Mouse (Mus musculus): ENCODE data around the gene Zfp189. TPM values are rescaled to one million over a fixed set of nuclear protein-coding genes. Genes with fewer than 3 reads are reported as not detected.
"Not testable (repeated sequence)": the region's sequence is repeated elsewhere in the genome, so short reads cannot be mapped to it uniquely, and the experiment has no call there.

Gene Zfp189
- polyA plus RNA-seq (2014; fragmentation: Nextera tagmentation; extraction: Ambion mirVana): 14.3 and 16.0 TPM in 2 replicates

- DNase-seq (ENCODE audit: low spot score, missing footprints): peak; percentile 99
- Histone ChIP-seq H3K36me3 (ENCODE audit: control insufficient read depth, insufficient read depth, low read length) (0 out of 2 replicates have a peak, but pooled peaks cover 3% of the 10 kb centered on the region), H3K4me2 (peak within 1 kb of the TSS; percentile 62), H3K9ac (ENCODE audit: low read length) (peak within 1 kb of the TSS; percentile 82), H3K27ac (ENCODE audit: low read depth, low read length) (no peak within 1 kb of the TSS), H3K27me3 (ENCODE audit: control insufficient read depth, insufficient read depth, low read length) (no peaks in the 10 kb centered on the region), H3K4me1 (ENCODE audit: control insufficient read depth, insufficient read depth, low read length) (peaks cover 10% of the 10 kb centered on the region), H3K9me3 (ENCODE audit: control insufficient read depth, low read length) (no peaks in the 10 kb centered on the region), H3K4me3 (ENCODE audit: low read depth, low read length) (peak within 1 kb of the TSS; percentile 46)
- under 1% methylated on average over 41 of the region's 41 CpGs for WGBS
- peak; percentile 99 for ATAC-seq (ENCODE audit: low FRiP score)
Measured at GRCm38 (mm10) chr4:49520572-49521340, at the start of gene Zfp189, which contains the start of gene Mrpl50. Zfp189 (plus strand) TSS chr4:49521176. Mrpl50 (minus strand) TSS chr4:49521093.

- DNase-seq (ENCODE audit: low spot score, missing footprints) (no peak), ATAC-seq (ENCODE audit: low FRiP score) (no peak)
- H3K27ac ChIP-seq (ENCODE audit: low read depth, low read length): no peak within 1 kb of the TSS
- no peak within 1 kb of the TSS for H3K4me3 ChIP-seq (ENCODE audit: low read depth, low read length)
- H3K9ac ChIP-seq (ENCODE audit: low read length): no peak within 1 kb of the TSS
- no peak within 1 kb of the TSS for H3K4me2 ChIP-seq
- no peaks in the 10 kb centered on the region for H3K27me3 ChIP-seq (ENCODE audit: control insufficient read depth, insufficient read depth, low read length)
- no peaks in the 10 kb centered on the region for H3K9me3 ChIP-seq (ENCODE audit: control insufficient read depth, low read length)
- H3K36me3 ChIP-seq (ENCODE audit: control insufficient read depth, insufficient read depth, low read length): no peaks in the 10 kb centered on the region
- no peaks in the 10 kb centered on the region for H3K4me1 ChIP-seq (ENCODE audit: control insufficient read depth, insufficient read depth, low read length)
- 37% methylated on average over 3 of the region's 3 CpGs for WGBS
Measured at GRCm38 (mm10) chr4:49473435-49474100, 47.4 kb upstream of the Zfp189 start, which contains the start of gene Acnat1. Acnat1 (minus strand) TSS chr4:49473912.

GRCm38 (mm10) chr4:49474583-49474982, 46.4 kb upstream of the Zfp189 start:
- no peak overlapping the region for H3K4me2 ChIP-seq
- H3K36me3 ChIP-seq (ENCODE audit: control insufficient read depth, insufficient read depth, low read length): no peaks in the 10 kb centered on the region
- H3K4me3 ChIP-seq (ENCODE audit: low read depth, low read length): no peak overlapping the region
- no peaks in the 10 kb centered on the region for H3K27me3 ChIP-seq (ENCODE audit: control insufficient read depth, insufficient read depth, low read length)
- ATAC-seq (ENCODE audit: low FRiP score) (no peak), DNase-seq (ENCODE audit: low spot score, missing footprints) (no peak)
- H3K9me3 ChIP-seq (ENCODE audit: control insufficient read depth, low read length): no peaks in the 10 kb centered on the region
- H3K9ac ChIP-seq (ENCODE audit: low read length): no peak overlapping the region
- H3K4me1 ChIP-seq (ENCODE audit: control insufficient read depth, insufficient read depth, low read length): no peaks in the 10 kb centered on the region
- H3K27ac ChIP-seq (ENCODE audit: low read depth, low read length): no peak overlapping the region

- WGBS: 19% methylated on average over 19 of the region's 19 CpGs
- DNase-seq (ENCODE audit: low spot score, missing footprints) (peak; percentile 87), ATAC-seq (ENCODE audit: low FRiP score) (peak; percentile 83)
- no peaks in the 10 kb centered on the region for H3K36me3 ChIP-seq (ENCODE audit: control insufficient read depth, insufficient read depth, low read length)
- H3K27ac ChIP-seq (ENCODE audit: low read depth, low read length): no peak overlapping the region
- H3K27me3 ChIP-seq (ENCODE audit: control insufficient read depth, insufficient read depth, low read length): no peaks in the 10 kb centered on the region
- H3K9me3 ChIP-seq (ENCODE audit: control insufficient read depth, low read length): no peaks in the 10 kb centered on the region
- H3K4me3 ChIP-seq (ENCODE audit: low read depth, low read length): peak overlapping the region; percentile 13; the same call in 1 of the 2 replicates
- H3K4me1 ChIP-seq (ENCODE audit: control insufficient read depth, insufficient read depth, low read length): peaks cover 5% of the 10 kb centered on the region; the same call in 1 of the 2 replicates
- H3K9ac ChIP-seq (ENCODE audit: low read length): peak overlapping the region; percentile 38; the same call in 1 of the 2 replicates
- peak overlapping the region; percentile 43 for H3K4me2 ChIP-seq
Measured at GRCm38 (mm10) chr4:49478118-49478877, 42.7 kb upstream of the Zfp189 start.

GRCm38 (mm10) chr4:49479035-49479434, 41.9 kb upstream of the Zfp189 start:
- H3K4me3 ChIP-seq (ENCODE audit: low read depth, low read length); H3K9me3 ChIP-seq (ENCODE audit: control insufficient read depth, low read length); ATAC-seq (ENCODE audit: low FRiP score); H3K36me3 ChIP-seq (ENCODE audit: control insufficient read depth, insufficient read depth, low read length); H3K4me2 ChIP-seq; H3K4me1 ChIP-seq (ENCODE audit: control insufficient read depth, insufficient read depth, low read length); H3K27ac ChIP-seq (ENCODE audit: low read depth, low read length); H3K9ac ChIP-seq (ENCODE audit: low read length); H3K27me3 ChIP-seq (ENCODE audit: control insufficient read depth, insufficient read depth, low read length): not testable (repeated sequence)
- DNase-seq (ENCODE audit: low spot score, missing footprints): peak; percentile 81
- WGBS: 15% methylated on average over 2 of the region's 2 CpGs

- Histone ChIP-seq H3K27me3 (ENCODE audit: control insufficient read depth, insufficient read depth, low read length) (no peaks in the 10 kb centered on the region), H3K36me3 (ENCODE audit: control insufficient read depth, insufficient read depth, low read length) (no peaks in the 10 kb centered on the region), H3K4me2 (no peak overlapping the region), H3K9me3 (ENCODE audit: control insufficient read depth, low read length) (no peaks in the 10 kb centered on the region), H3K4me3 (ENCODE audit: low read depth, low read length) (no peak overlapping the region), H3K4me1 (ENCODE audit: control insufficient read depth, insufficient read depth, low read length) (peaks cover 5% of the 10 kb centered on the region; the same call in 1 of the 2 replicates), H3K9ac (ENCODE audit: low read length) (0 out of 2 replicates have a peak overlapping the region, but pooled peaks have one; percentile 9), H3K27ac (ENCODE audit: low read depth, low read length) (no peak overlapping the region)
- ATAC-seq (ENCODE audit: low FRiP score) (no peak), DNase-seq (ENCODE audit: low spot score, missing footprints) (peak; percentile 91)
- WGBS: 22% methylated on average over 21 of the region's 21 CpGs
Measured at GRCm38 (mm10) chr4:49480104-49480760, 40.7 kb upstream of the Zfp189 start.

GRCm38 (mm10) chr4:49480896-49481295, 40.1 kb upstream of the Zfp189 start:
- Histone ChIP-seq H3K27ac (ENCODE audit: low read depth, low read length) (no peak overlapping the region), H3K4me1 (ENCODE audit: control insufficient read depth, insufficient read depth, low read length) (peaks cover 5% of the 10 kb centered on the region; the same call in 1 of the 2 replicates), H3K4me2 (no peak overlapping the region), H3K27me3 (ENCODE audit: control insufficient read depth, insufficient read depth, low read length) (no peaks in the 10 kb centered on the region), H3K36me3 (ENCODE audit: control insufficient read depth, insufficient read depth, low read length) (no peaks in the 10 kb centered on the region), H3K9me3 (ENCODE audit: control insufficient read depth, low read length) (no peaks in the 10 kb centered on the region), H3K4me3 (ENCODE audit: low read depth, low read length) (no peak overlapping the region), H3K9ac (ENCODE audit: low read length) (no peak overlapping the region)
- 54% methylated on average over 3 of the region's 3 CpGs for WGBS
- ATAC-seq (ENCODE audit: low FRiP score) (no peak), DNase-seq (ENCODE audit: low spot score, missing footprints) (peak; percentile 75)

- H3K36me3 ChIP-seq (ENCODE audit: control insufficient read depth, insufficient read depth, low read length): no peaks in the 10 kb centered on the region
- H3K27me3 ChIP-seq (ENCODE audit: control insufficient read depth, insufficient read depth, low read length): no peaks in the 10 kb centered on the region
- no peak overlapping the region for H3K27ac ChIP-seq (ENCODE audit: low read depth, low read length)
- DNase-seq (ENCODE audit: low spot score, missing footprints) (no peak), ATAC-seq (ENCODE audit: low FRiP score) (no peak)
- H3K4me1 ChIP-seq (ENCODE audit: control insufficient read depth, insufficient read depth, low read length): 0 out of 2 replicates have a peak, but pooled peaks cover under 1% of the 10 kb centered on the region
- no peak overlapping the region for H3K4me2 ChIP-seq
- H3K9me3 ChIP-seq (ENCODE audit: control insufficient read depth, low read length): no peaks in the 10 kb centered on the region
- no peak overlapping the region for H3K4me3 ChIP-seq (ENCODE audit: low read depth, low read length)
- no peak overlapping the region for H3K9ac ChIP-seq (ENCODE audit: low read length)
Measured at GRCm38 (mm10) chr4:49485442-49485841, 35.5 kb upstream of the Zfp189 start.
